Mouse (Mus musculus) small intestine, adult 2 months (tissue): ENCODE results near the gene Skor1. TPM values are rescaled to one million over a fixed set of nuclear protein-coding genes. Genes with fewer than 3 reads are reported as not detected.

Experiments used
- H3K27ac ChIP-seq: fragments of 200-500 bp; 2 replicates; pipeline ENCODE4 v1.5.1; 2012; ENCODE audit warnings: low read depth, low read length, control low read depth, inconsistent platforms; ENCODE audit not compliant: insufficient read depth
- H3K27me3 ChIP-seq: fragments of 200-500 bp; 2 replicates; pipeline ENCODE4 v1.6.1; 2012; ENCODE audit warnings: mild to moderate bottlenecking, moderate library complexity, low read length, inconsistent platforms; ENCODE audit not compliant: control insufficient read depth, insufficient read depth
- H3K36me3 ChIP-seq: fragments of 200-500 bp; 2 replicates; pipeline ENCODE4 v1.6.1; 2012; ENCODE audit warnings: mild to moderate bottlenecking, low read length, control low read depth, inconsistent platforms; ENCODE audit not compliant: control insufficient read depth, insufficient read depth
- H3K4me1 ChIP-seq: fragments of 200-500 bp; 2 replicates; pipeline ENCODE4 v1.6.1; 2012; ENCODE audit warnings: low read length, inconsistent platforms, mixed read lengths; ENCODE audit not compliant: control insufficient read depth, insufficient read depth, insufficient read length
- H3K4me3 ChIP-seq: fragments of 200-500 bp; 2 replicates; pipeline ENCODE4 v1.5.1; 2012; ENCODE audit warnings: low read depth, mild to moderate bottlenecking, control low read depth, inconsistent platforms, low read length, moderate library complexity
- CTCF ChIP-seq: fragments of 200-500 bp; IDR thresholded peaks from 2 replicates; pipeline ENCODE4 v1.5.1; 2012; ENCODE audit warnings: low read depth, mild to moderate bottlenecking, control low read depth, inconsistent platforms, low read length, moderate library complexity, mixed read lengths; ENCODE audit not compliant: insufficient replicate concordance, insufficient read length; ENCODE audit errors: extremely low read depth
- POLR2A ChIP-seq: fragments of 200-500 bp; IDR thresholded peaks from 2 replicates; pipeline ENCODE4 v1.6.1; 2012; ENCODE audit warnings: low read depth, mild to moderate bottlenecking, control low read depth, inconsistent platforms, low read length, moderate library complexity
- WGBS: fragments of 180-500 bp; shearing (Covaris S2); methylation state at CpG from one replicate; pipeline ENCODE4 v1.1.7; 2018; 5-methylcytosine and 5-hydroxymethylcytosine counted together
- polyA plus RNA-seq: library from polyadenylated mRNA; depleted of rRNA; stranded (reverse); fragments of >200 nt; gene quantifications from 2 replicates; pipeline ENCODE4 v1.2.3, GENCODE M21; 2012; rRNA removed

The Skor1 gene
- polyA plus RNA-seq, 1 experiment = 0.04 TPM

DNA sequence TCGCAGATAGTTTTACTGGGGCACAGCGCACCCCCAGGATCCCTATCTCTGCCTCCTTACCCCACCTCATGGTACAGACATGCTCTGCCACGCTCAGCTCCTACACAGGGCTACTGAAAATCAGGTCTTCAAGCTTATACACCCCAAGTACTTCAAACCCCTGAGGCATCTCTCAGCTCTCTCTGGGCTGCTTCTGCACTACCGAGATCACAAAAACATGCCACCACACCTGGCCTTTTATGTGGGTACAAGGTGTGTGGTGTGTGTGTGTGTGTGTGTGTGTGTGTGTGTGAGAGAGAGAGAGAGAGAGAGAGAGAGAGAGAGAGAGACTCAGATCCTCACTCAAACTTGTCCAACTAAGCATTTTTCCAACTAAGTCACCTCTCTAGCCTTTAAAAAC is 59.6 kb downstream of the Skor1 start:
- WGBS = 95% methylated on average over 4 of the region's 4 CpGs
- TF ChIP-seq CTCF = no peak
- TF ChIP-seq POLR2A = no peak
- Histone ChIP-seq H3K4me3 (no peak overlapping the region), H3K27me3 (no peaks in the 10 kb centered on the region), H3K36me3 (no peaks in the 10 kb centered on the region), H3K27ac (no peak overlapping the region), H3K4me1 (peaks cover 12% of the 10 kb centered on the region)

Other genes with a start within 250 kb of the Skor1 start
- 3.9 and 9.9 TPM in 2 replicates for gene Pias1, start 161.0 kb downstream of the Skor1 start, polyA plus RNA-seq
- 11.8 and 26.7 TPM in 2 replicates for gene Map2k5, start 228.9 kb upstream of the Skor1 start, polyA plus RNA-seq